Mouse (Mus musculus) liver, embryonic 11.5 days (tissue): Measurements from ENCODE around the gene Gpr162. TPM values are rescaled to one million over a fixed set of nuclear protein-coding genes. Genes with fewer than 3 reads are reported as not detected.

Experiments used
- ATAC-seq: fragments of 200-750 bp; cut with Nextera tagmentation; replicated peaks from 2 replicates; pipeline ENCODE4 v1.8.0; 2017; ENCODE audit warnings: moderate number of reproducible peaks, mild to moderate bottlenecking, moderate TSS enrichment, moderate library complexity; ENCODE audit not compliant: low FRiP score
- DNase-seq: peaks from one replicate; pipeline ENCODE4 v3.0.0-alpha.2; 2017; ENCODE audit warnings: low spot score
- H3K27ac ChIP-seq: fragments of 300-500 bp; sonication (generic); 2 replicates; pipeline ENCODE4 v1.5.1; 2014; ENCODE audit warnings: mild to moderate bottlenecking, low read depth, low read length, control low read depth
- H3K27me3 ChIP-seq: fragments of 300-500 bp; sonication (generic); replicated peaks from 2 replicates; pipeline ENCODE4 v1.6.1; 2014; ENCODE audit warnings: low read length, mixed read lengths; ENCODE audit not compliant: control insufficient read depth, insufficient read depth
- H3K36me3 ChIP-seq: fragments of 300-500 bp; sonication (generic); 2 replicates; pipeline ENCODE4 v1.6.1; 2014; ENCODE audit warnings: mild to moderate bottlenecking, low read length, moderate library complexity, mixed read lengths; ENCODE audit not compliant: control insufficient read depth, insufficient read depth
- H3K4me1 ChIP-seq: fragments of 300-500 bp; sonication (generic); replicated peaks from 2 replicates; pipeline ENCODE4 v1.6.1; 2014; ENCODE audit warnings: low read length, mixed read lengths; ENCODE audit not compliant: control insufficient read depth, insufficient read depth
- H3K4me2 ChIP-seq: fragments of 300-500 bp; sonication (generic); 2 replicates; pipeline ENCODE4 v1.6.1; 2014; ENCODE audit warnings: mild to moderate bottlenecking, control low read depth, moderate library complexity
- H3K4me3 ChIP-seq: fragments of 300-500 bp; sonication (generic); 2 replicates; pipeline ENCODE4 v1.5.1; 2014; ENCODE audit warnings: low read depth, low read length, control low read depth
- H3K9ac ChIP-seq: fragments of 300-500 bp; sonication (generic); 2 replicates; pipeline ENCODE4 v1.6.1; 2014; ENCODE audit warnings: low read depth, low read length, control low read depth
- H3K9me3 ChIP-seq: fragments of 300-500 bp; sonication (generic); 2 replicates; pipeline ENCODE4 v1.6.1; 2016; ENCODE audit warnings: low read length, inconsistent platforms, mixed read lengths; ENCODE audit not compliant: control insufficient read depth
- WGBS: fragments of 180-500 bp; shearing (Covaris S2); extraction: QIAGEN DNeasy Blood & Tissue Kit; methylation state at CpG from one replicate; pipeline ENCODE4 v1.1.7; 2014; 5-methylcytosine and 5-hydroxymethylcytosine counted together
- polyA plus RNA-seq: library from polyadenylated mRNA; unstranded; fragments of >200 nt; fragmentation: Nextera tagmentation; extraction: Ambion mirVana; gene quantifications from 2 replicates; pipeline ENCODE4 v1.2.1, GENCODE M21; 2014

Gpr162 gene
- polyA plus RNA-seq: 0.17 and 0.32 TPM in 2 replicates

DNA sequence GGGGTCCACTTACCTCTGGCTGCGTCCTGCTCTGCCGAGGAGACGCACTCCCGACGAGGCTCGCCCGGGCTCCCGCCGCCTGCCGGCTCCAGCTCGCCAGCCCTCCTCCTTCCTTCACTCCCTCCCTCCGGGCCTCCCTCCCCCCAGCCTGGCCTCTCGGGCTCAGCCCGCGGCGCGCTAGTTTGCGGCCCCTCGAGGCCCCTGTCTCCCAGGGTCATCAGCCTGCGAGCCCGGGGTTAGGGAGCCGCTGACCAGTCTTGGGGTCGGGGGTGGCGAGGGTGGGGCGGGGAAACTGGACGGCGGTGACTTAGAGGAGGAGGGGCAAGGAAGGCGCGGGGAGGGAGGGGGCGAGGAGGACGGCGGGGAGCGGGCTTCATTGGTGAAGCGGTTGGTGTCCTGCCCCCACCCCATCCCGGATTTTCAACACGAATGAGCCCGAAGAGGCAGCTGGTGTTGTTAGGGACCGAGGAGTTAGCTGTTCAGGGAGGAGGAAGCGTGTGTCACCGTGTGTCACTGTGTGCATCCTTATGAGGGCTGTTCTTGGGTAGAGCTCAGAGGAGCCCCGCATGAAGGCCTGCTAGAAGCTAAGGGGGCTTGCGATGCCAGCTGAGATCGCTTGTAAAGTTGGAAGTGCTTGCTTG lies at the start of gene Gpr162:
Gene Gpr162, minus strand, starts transcription at position 326 of the 641 bp plus-strand sequence.
- H3K9ac ChIP-seq: peak within 1 kb of the TSS; percentile 58
- DNase-seq (peak; percentile 68), ATAC-seq (peak; percentile 42)
- H3K4me2 ChIP-seq: peak within 1 kb of the TSS; percentile 88
- peak within 1 kb of the TSS; percentile 54 for H3K4me3 ChIP-seq
- no peaks in the 10 kb centered on the region for H3K36me3 ChIP-seq
- peaks cover 4% of the 10 kb centered on the region; the same call in 1 of the 2 replicates for H3K4me1 ChIP-seq
- H3K27ac ChIP-seq: no peak within 1 kb of the TSS
- no peaks in the 10 kb centered on the region for H3K9me3 ChIP-seq
- peaks cover 74% of the 10 kb centered on the region for H3K27me3 ChIP-seq
- WGBS: 1% methylated on average over 37 of the region's 43 CpGs

DNA sequence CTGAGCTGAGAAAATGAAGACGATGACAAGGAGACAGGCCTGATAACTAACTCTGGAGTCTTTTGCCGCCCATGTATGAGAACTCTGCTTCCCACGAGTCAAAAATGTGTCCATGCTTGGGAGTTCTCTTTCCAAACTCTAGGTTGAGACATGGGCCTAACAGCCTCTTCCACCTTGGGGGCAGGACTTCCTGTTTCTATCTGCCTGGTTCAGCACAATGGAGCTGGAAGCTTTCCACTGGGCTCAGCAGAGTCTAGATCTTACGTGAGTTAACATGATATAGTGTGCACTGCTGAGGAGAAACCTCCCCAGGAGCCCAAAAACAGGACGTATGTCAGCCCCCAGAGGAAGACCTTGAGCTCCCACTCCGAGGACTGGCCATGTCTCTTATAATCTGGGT lies 49.4 kb upstream of the Gpr162 start:
- ATAC-seq (no peak), DNase-seq (no peak)
- H3K27ac ChIP-seq: no peak overlapping the region
- 47% methylated on average over 6 of the region's 6 CpGs for WGBS
- peaks cover 20% of the 10 kb centered on the region for H3K4me1 ChIP-seq
- H3K36me3 ChIP-seq: peaks cover 2% of the 10 kb centered on the region; the same call in 1 of the 2 replicates
- H3K9me3 ChIP-seq: no peaks in the 10 kb centered on the region
- no peak overlapping the region for H3K4me3 ChIP-seq
- peaks cover 62% of the 10 kb centered on the region for H3K27me3 ChIP-seq
- H3K4me2 ChIP-seq: no peak overlapping the region
- H3K9ac ChIP-seq: no peak overlapping the region

DNA sequence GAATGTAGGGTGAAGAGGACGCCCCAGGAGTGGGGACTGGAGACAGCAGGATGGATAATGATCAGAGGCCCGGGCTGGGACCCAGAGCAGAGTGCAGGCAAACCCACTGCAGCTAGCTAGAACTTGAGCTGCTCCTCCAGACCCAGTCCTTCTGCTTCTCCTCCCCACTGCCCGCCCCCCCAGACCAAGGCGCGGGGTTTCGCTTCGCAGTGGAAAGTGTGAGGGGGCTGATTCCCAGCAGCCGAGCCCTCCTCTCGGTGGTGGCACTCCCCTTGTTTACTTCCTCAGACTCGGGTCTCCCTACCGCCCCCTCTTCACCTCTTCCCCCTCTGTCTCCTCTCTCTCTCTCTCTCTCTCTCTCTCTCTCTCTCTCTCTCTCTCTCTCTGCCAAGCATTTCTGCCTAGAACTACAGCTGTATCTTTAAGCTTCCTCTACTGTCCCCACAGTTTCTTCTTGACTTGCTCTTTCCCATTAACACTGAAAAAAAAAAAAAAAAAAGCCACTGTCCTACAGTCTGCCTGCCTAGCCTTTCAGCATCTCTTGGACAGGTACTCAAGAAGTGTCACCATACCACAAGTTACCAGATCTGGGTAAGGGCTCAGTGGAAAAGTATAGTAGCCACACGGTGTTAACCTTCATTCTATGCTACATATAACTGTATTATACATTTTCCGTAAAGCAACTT lies 47.9 kb upstream of the Gpr162 start, which contains the start of gene Lag3:
Gene Lag3, minus strand, starts transcription at position 173 of the 686 bp plus-strand sequence.
- Histone ChIP-seq H3K9ac (no peak within 1 kb of the TSS), H3K4me1 (peaks cover 20% of the 10 kb centered on the region), H3K4me2 (peak within 1 kb of the TSS; percentile 20; the same call in 1 of the 2 replicates), H3K9me3 (no peaks in the 10 kb centered on the region), H3K27ac (no peak within 1 kb of the TSS), H3K36me3 (peaks cover 2% of the 10 kb centered on the region; the same call in 1 of the 2 replicates), H3K4me3 (no peak within 1 kb of the TSS), H3K27me3 (peaks cover 62% of the 10 kb centered on the region)
- no peak for ATAC-seq
- WGBS: 25% methylated on average over 13 of the region's 13 CpGs
- no peak for DNase-seq

DNA sequence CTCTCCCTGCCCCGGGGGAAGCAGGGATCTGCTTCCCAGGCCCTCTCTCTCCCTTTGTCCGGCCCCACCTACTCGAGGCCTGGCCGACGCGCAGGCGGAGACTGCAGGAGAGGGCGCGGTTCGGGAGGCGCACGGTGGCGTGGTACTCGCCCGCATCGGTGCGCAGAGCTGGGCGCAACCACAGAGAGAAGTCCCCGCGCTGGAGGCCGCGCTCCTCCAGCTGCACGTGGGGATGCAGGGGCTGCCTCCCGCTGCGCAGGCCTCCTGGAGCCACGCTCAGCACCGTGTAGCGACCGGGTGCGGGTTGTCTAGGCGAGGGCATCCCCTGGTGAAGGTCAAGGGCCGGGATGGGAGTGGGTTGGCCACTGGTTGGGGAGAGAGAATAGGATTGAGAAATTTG lies 46.2 kb upstream of the Gpr162 start:
- Histone ChIP-seq H3K4me3 (0 out of 2 replicates have a peak overlapping the region, but pooled peaks have one; percentile 22), H3K4me2 (peak overlapping the region; percentile 54)
- ATAC-seq: no peak

DNA sequence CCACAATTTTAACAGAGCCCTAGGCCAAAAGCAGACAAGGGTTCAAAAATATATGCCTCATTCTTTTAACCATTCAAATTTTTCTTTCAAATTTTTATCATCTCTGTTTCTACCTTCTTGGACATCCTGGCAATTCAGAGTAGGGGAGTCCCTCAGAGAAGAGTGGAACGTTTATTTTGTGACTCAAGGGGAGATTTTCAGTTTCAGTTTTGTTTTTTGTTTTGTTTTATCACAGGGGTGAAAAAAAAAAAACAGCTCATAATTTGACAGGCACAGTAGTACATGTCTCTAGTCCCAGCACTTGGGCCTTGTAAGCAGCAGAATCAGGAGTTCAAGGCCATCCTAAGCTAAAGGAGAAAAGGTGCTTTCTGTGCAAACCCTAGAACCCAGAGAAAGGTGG lies 44.0 kb upstream of the Gpr162 start:
- H3K36me3 ChIP-seq: no peaks in the 10 kb centered on the region
- H3K4me1 ChIP-seq: peaks cover 12% of the 10 kb centered on the region; the same call in 1 of the 2 replicates
- WGBS: 72% methylated on average over 1 of the region's 1 CpGs
- H3K27me3 ChIP-seq: peaks cover 37% of the 10 kb centered on the region
- ATAC-seq (no peak), DNase-seq (no peak)
- H3K9ac ChIP-seq: no peak overlapping the region
- no peaks in the 10 kb centered on the region for H3K9me3 ChIP-seq
- H3K27ac ChIP-seq: no peak overlapping the region
- no peak overlapping the region for H3K4me2 ChIP-seq
- H3K4me3 ChIP-seq: no peak overlapping the region

More for the DNA sequence above, 46.2 kb upstream of the Gpr162 start:
- H3K9ac ChIP-seq: no peak overlapping the region
- H3K4me1 ChIP-seq: peaks cover 12% of the 10 kb centered on the region
- peaks cover 2% of the 10 kb centered on the region; the same call in 1 of the 2 replicates for H3K36me3 ChIP-seq
- no peaks in the 10 kb centered on the region for H3K9me3 ChIP-seq
- WGBS: 6% methylated on average over 32 of the region's 32 CpGs
- no peak for DNase-seq
- peaks cover 45% of the 10 kb centered on the region for H3K27me3 ChIP-seq
- H3K27ac ChIP-seq: no peak overlapping the region

DNA sequence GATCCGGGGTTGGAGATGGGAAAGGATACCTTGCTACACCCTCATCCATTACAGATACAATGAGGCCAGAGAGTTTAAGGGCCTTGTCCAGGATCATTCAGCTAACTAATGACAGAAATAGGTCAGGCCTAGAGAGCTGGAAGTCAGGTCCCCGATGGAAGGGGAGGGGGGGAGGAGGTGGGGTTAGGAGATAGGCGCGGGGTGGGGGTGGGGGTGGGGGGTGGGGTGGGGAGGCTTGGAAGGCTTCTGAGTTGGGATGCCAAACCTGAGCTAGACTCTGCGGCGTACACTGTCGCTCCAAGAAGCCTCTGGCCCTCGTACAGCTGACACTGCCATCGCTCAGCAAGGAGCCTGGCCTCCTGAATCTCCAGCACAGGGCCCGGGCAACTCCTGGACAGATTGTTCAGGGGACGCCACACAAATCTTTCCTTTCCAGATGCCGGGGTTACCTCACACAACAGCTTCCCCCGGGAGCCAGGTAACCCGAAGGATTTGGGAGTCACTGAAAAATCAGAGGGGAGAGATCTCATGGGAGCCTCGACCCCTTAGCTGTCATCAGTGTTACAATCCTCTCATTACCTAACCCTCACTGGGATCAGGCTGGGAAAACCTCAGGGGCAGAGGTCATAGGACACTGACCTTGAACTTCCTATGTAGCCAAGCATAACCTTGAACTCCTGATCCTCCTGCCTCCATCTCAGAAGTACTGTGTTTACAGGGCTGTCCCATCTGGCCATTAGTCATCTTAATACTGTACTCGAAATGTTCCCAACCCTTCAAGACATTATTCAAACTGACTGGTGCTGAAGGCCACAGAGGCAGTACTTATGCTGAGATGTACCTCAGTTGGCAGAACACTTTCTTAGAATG lies 41.4 kb upstream of the Gpr162 start:
- Histone ChIP-seq H3K27ac (peak overlapping the region; percentile 86; the same call in 1 of the 2 replicates), H3K9ac (peak overlapping the region; percentile 78; the same call in 1 of the 2 replicates), H3K4me2 (peak overlapping the region; percentile 98), H3K36me3 (no peaks in the 10 kb centered on the region), H3K4me3 (no peak overlapping the region), H3K4me1 (peaks cover 10% of the 10 kb centered on the region; the same call in 1 of the 2 replicates), H3K9me3 (no peaks in the 10 kb centered on the region), H3K27me3 (peaks cover 21% of the 10 kb centered on the region)
- 53% methylated on average over 13 of the region's 16 CpGs for WGBS
- no peak for ATAC-seq
- DNase-seq: no peak

DNA sequence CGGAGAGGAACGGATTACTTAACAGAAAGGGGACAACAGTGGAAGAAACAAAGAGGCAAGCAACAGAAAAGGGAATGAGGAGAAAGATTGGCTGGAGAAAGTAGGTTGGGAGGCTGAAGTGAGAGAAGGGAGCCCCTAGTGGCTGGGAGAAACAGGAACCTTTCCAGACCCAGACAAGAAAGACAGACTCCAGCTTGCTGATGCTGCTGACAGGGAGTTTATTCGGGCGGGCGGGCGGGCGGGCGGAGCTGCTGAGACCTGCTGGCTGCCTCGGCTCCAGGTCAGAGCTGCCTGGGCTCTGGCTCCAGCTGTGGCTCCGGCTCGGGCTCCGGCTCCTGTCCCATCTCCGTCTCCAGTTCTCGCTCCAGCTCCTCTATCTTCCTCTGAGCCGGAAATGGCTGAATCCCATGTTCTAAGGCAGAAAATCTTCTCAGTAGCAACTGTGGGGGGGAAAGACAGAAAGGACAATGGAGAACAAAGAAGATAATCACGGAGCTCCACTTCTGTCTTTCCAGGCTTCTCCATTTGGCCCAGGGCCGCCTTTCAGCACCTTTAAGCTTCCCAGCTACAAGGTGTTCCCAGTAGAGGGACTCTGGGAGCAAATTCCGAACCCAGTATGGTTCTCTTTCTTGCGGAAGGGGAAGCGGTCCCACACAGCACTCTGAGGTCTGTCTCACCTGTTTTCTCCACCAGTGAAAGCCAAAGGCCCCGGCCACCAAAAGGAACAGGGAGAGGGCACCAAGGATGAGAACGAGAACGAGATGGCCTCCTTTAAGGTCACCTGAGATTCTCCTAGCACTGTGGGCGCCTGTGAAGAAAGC lies 40.6 kb upstream of the Gpr162 start:
- Histone ChIP-seq H3K4me1 (peaks cover 5% of the 10 kb centered on the region; the same call in 1 of the 2 replicates), H3K4me2 (peak overlapping the region; percentile 98), H3K9me3 (no peaks in the 10 kb centered on the region), H3K4me3 (peak overlapping the region; percentile 70), H3K36me3 (no peaks in the 10 kb centered on the region), H3K9ac (peak overlapping the region; percentile 78), H3K27ac (peak overlapping the region; percentile 86), H3K27me3 (peaks cover 12% of the 10 kb centered on the region)
- peak; percentile 62 for ATAC-seq
- WGBS: 17% methylated on average over 24 of the region's 24 CpGs
- no peak for DNase-seq
